Mouse (Mus musculus) limb, embryonic 15.5 days (tissue): Measurements from ENCODE around the gene Usp35. TPM values are rescaled to one million over a fixed set of nuclear protein-coding genes. Genes with fewer than 3 reads are reported as not detected.

Experiments used
- ATAC-seq: fragments of 200-750 bp; cut with Nextera tagmentation; 2 replicates; pipeline ENCODE4 v1.8.0; 2017; ENCODE audit warnings: low read depth, moderate TSS enrichment; ENCODE audit not compliant: insufficient number of reproducible peaks, low FRiP score, low TSS enrichment
- H3K27ac ChIP-seq: fragments of 300-500 bp; sonication (generic); 2 replicates; pipeline ENCODE4 v1.5.1; 2015; ENCODE audit warnings: moderate library complexity, mild to moderate bottlenecking, inconsistent platforms
- H3K27me3 ChIP-seq: fragments of 300-500 bp; sonication (generic); 2 replicates; pipeline ENCODE4 v1.6.1; 2015; ENCODE audit warnings: inconsistent platforms
- H3K36me3 ChIP-seq: fragments of 300-500 bp; sonication (generic); 2 replicates; pipeline ENCODE4 v1.6.1; 2015; ENCODE audit warnings: inconsistent platforms
- H3K4me1 ChIP-seq: fragments of 300-500 bp; sonication (generic); 2 replicates; pipeline ENCODE4 v1.6.1; 2015; ENCODE audit warnings: inconsistent platforms
- H3K4me2 ChIP-seq: fragments of 300-500 bp; sonication (generic); 2 replicates; pipeline ENCODE4 v1.6.1; 2015; ENCODE audit warnings: mild to moderate bottlenecking, inconsistent platforms
- H3K4me3 ChIP-seq: fragments of 300-500 bp; sonication (generic); 2 replicates; pipeline ENCODE4 v1.5.1; 2015; ENCODE audit warnings: mild to moderate bottlenecking, inconsistent platforms
- H3K9ac ChIP-seq: fragments of 300-500 bp; sonication (generic); 2 replicates; pipeline ENCODE4 v1.6.1; 2015; ENCODE audit warnings: inconsistent platforms
- H3K9me3 ChIP-seq: fragments of 300-500 bp; sonication (generic); 2 replicates; pipeline ENCODE4 v1.6.1; 2016; ENCODE audit warnings: inconsistent platforms
- WGBS: fragments of 180-500 bp; shearing (Covaris S2); methylation state at CpG from one replicate; pipeline ENCODE4 v1.1.7; 2015; 5-methylcytosine and 5-hydroxymethylcytosine counted together
- polyA plus RNA-seq: library from polyadenylated mRNA; unstranded; fragments of >200 nt; fragmentation: Nextera tagmentation; extraction: Ambion mirVana; gene quantifications from 2 replicates; pipeline ENCODE4 v1.2.1, GENCODE M21; 2015

Usp35 gene
- polyA plus RNA-seq, 1 experiment from 2014 or later = 2.2 TPM

GRCm38 (mm10) chr7:97297466-97297865 lies 34.4 kb downstream of the Usp35 start:
- no peaks in the 10 kb centered on the region for H3K9me3 ChIP-seq
- no peaks in the 10 kb centered on the region for H3K27me3 ChIP-seq
- peaks cover 3% of the 10 kb centered on the region; the same call in 1 of the 2 replicates for H3K36me3 ChIP-seq
- H3K9ac ChIP-seq = no peak overlapping the region
- no peak overlapping the region for H3K27ac ChIP-seq
- WGBS = 0% methylated on average over 2 of the region's 2 CpGs
- no peak for ATAC-seq
- no peaks in the 10 kb centered on the region for H3K4me1 ChIP-seq
- no peak overlapping the region for H3K4me3 ChIP-seq
- H3K4me2 ChIP-seq = no peak overlapping the region

- ATAC-seq = no peak
- Histone ChIP-seq H3K27ac (no peak overlapping the region), H3K4me3 (no peak overlapping the region), H3K9me3 (no peaks in the 10 kb centered on the region), H3K27me3 (no peaks in the 10 kb centered on the region), H3K4me2 (no peak overlapping the region), H3K9ac (no peak overlapping the region), H3K36me3 (peaks cover 3% of the 10 kb centered on the region; the same call in 1 of the 2 replicates), H3K4me1 (no peaks in the 10 kb centered on the region)
- WGBS = 57% methylated on average over 2 of the region's 2 CpGs
Observed at GRCm38 (mm10) chr7:97296986-97297385, 34.8 kb downstream of the Usp35 start.

GRCm38 (mm10) chr7:97271068-97271467 lies 60.8 kb downstream of the Usp35 start:
- Histone ChIP-seq H3K4me2 (no peak overlapping the region), H3K9me3 (no peaks in the 10 kb centered on the region), H3K36me3 (no peaks in the 10 kb centered on the region), H3K4me3 (no peak overlapping the region), H3K27me3 (no peaks in the 10 kb centered on the region), H3K4me1 (no peaks in the 10 kb centered on the region), H3K9ac (no peak overlapping the region), H3K27ac (no peak overlapping the region)
- WGBS = 84% methylated on average over 1 of the region's 1 CpGs
- ATAC-seq = no peak

- Histone ChIP-seq H3K36me3 (no peaks in the 10 kb centered on the region), H3K27me3 (no peaks in the 10 kb centered on the region), H3K4me3 (no peak overlapping the region), H3K27ac (no peak overlapping the region), H3K9ac (no peak overlapping the region), H3K4me2 (no peak overlapping the region), H3K9me3 (no peaks in the 10 kb centered on the region), H3K4me1 (no peaks in the 10 kb centered on the region)
- ATAC-seq = no peak
Observed at GRCm38 (mm10) chr7:97270367-97270766, 61.5 kb downstream of the Usp35 start.

- Histone ChIP-seq H3K27me3 (no peaks in the 10 kb centered on the region), H3K9ac (no peak overlapping the region), H3K36me3 (no peaks in the 10 kb centered on the region), H3K27ac (no peak overlapping the region), H3K4me3 (no peak overlapping the region), H3K9me3 (no peaks in the 10 kb centered on the region), H3K4me2 (no peak overlapping the region), H3K4me1 (no peaks in the 10 kb centered on the region)
- WGBS = 54% methylated on average over 1 of the region's 1 CpGs
- ATAC-seq = no peak
Observed at GRCm38 (mm10) chr7:97262541-97262940, 69.3 kb downstream of the Usp35 start.

Other genes starting within 250 kb of the Usp35 start
- gene Kctd21, start 307 bp upstream of the Usp35 start, polyA plus RNA-seq = 4.0 and 4.4 TPM in 2 replicates
- gene Alg8, start 39.6 kb upstream of the Usp35 start, polyA plus RNA-seq = 31.5 and 33.0 TPM in 2 replicates
- gene Ndufc2, start 68.0 kb upstream of the Usp35 start, polyA plus RNA-seq = 291 and 303 TPM in 2 replicates
- 0.91 and 3.5 TPM in 2 replicates for gene Thrsp, start 85.7 kb upstream of the Usp35 start, polyA plus RNA-seq
- gene Kctd14, start 119.3 kb upstream of the Usp35 start, polyA plus RNA-seq = 3.2 and 3.4 TPM in 2 replicates
- gene Ints4, start 148.9 kb upstream of the Usp35 start, polyA plus RNA-seq = 40.6 and 43.3 TPM in 2 replicates
- 72.2 and 97.0 TPM in 2 replicates for gene Aamdc, start 247.5 kb upstream of the Usp35 start, polyA plus RNA-seq
- gene Rsf1, start 247.9 kb upstream of the Usp35 start, polyA plus RNA-seq = 19.7 and 22.8 TPM in 2 replicates